In the genomic region with DNA sequence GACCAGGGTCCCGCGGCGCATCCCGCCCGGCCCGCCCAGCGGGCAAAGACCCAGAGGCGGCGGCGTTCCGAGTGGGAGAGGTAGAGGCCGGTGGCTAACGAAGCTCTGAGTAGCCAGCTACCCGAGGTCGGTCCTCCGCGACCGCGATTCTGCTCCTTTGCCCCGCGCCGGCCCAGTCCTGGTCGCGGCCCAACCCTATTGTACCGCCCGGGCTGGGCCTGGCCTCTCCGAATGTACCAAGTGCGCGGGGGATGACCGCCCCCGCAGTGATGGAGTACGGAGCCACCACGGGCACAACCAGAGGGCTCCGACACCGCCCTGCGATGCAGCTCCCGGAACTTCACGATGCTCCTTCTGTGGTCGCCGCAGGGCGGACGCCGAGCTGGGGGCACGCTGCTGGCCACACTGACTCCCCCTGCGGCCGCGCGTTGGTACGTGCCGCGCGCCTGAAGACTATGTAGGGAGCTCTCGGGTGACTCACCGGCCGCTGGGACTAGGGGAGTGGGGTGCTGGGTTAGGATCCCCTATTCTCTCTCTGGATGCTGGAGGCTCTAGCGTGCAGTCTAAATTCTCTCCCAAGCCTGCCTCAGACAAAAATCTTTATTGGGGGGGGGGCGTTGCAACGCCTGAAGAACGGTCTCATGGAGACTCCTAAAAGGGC, we compare ENCODE assay signal across 8 mouse cellular contexts. TPM values are rescaled to one million over a fixed set of nuclear protein-coding genes. Genes with fewer than 3 reads are reported as not detected.
A peak's percentile ranks its signal among the peaks of the same experiment; 100 is the strongest.
DNase-seq lines count a peak whose midpoint lies in the region; ATAC-seq lines count a peak whose summit lies in the region.

A gene (minus strand): TSS at position 213 of the 661 bp plus-strand sequence.

- H3K36me3 ChIP-seq in intestine, embryonic 14.5 days (ENCODE audit: control insufficient read depth, insufficient read depth, low read length), result no peaks in the 10 kb centered on the region

- H3K4me2 ChIP-seq in intestine, embryonic 14.5 days (ENCODE audit: low read length), result peak within 1 kb of the TSS; percentile 91

- H3K27ac ChIP-seq in intestine, embryonic 14.5 days (ENCODE audit: low read depth), result peak within 1 kb of the TSS; percentile 95

- ATAC-seq in intestine, embryonic 14.5 days (replicated peaks; ENCODE audit: low FRiP score, low TSS enrichment, low read depth), result peak; percentile 85
- ATAC-seq in megakaryocyte-erythroid progenitor cell, adult 5-6 weeks (replicated peaks; ENCODE audit: low FRiP score, low TSS enrichment, poor library complexity, severe bottlenecking), result peak; percentile 61

- peak within 1 kb of the TSS; percentile 92 for H3K4me3 ChIP-seq in intestine, embryonic 14.5 days (ENCODE audit: low read depth, low read length)

- DNase-seq in adrenal gland, adult (ENCODE audit: inconsistent age in 2 of 2, low spot score in 1 of 2), result peak; percentile 92 to 98
- peak; percentile 88 for DNase-seq in embryo, embryonic 10.5 days (ENCODE audit: low spot score)
- DNase-seq in gastrocnemius, postnatal 25 days, result peak; percentile 86
- DNase-seq in intestine, embryonic 14.5 days (ENCODE audit: low spot score), result peak; percentile 96
- peak; percentile 84 to 88 for DNase-seq in left cerebral cortex, postnatal 14 days (ENCODE audit: low spot score in 2 of 2)
- DNase-seq in right cerebral cortex, postnatal 14 days, result peak; percentile 85
- peak; percentile 85 for DNase-seq in urinary bladder, postnatal 25 days (ENCODE audit: low spot score)

- intact Hi-C loops in left cerebral cortex, postnatal 14 days (cut with DNase I), result no loop called here

- H3K27me3 ChIP-seq in intestine, embryonic 14.5 days (replicated peaks; ENCODE audit: control insufficient read depth, insufficient read depth, low read length), result no peaks in the 10 kb centered on the region

- WGBS in intestine, embryonic 14.5 days, result under 1% methylated on average over 59 of the region's 59 CpGs

- H3K9ac ChIP-seq in intestine, embryonic 14.5 days (ENCODE audit: low read length), result peak within 1 kb of the TSS; percentile 97

- peaks cover 71% of the 10 kb centered on the region for H3K4me1 ChIP-seq in intestine, embryonic 14.5 days (replicated peaks; ENCODE audit: control insufficient read depth, insufficient read depth, low read length)

- H3K9me3 ChIP-seq in intestine, embryonic 14.5 days (ENCODE audit: control insufficient read depth, low read length), result no peaks in the 10 kb centered on the region

RNA-seq across cellular contexts. Expression of the gene that starts here (rescaled TPM):
- 100 to 1,000 TPM; 166 to 187 TPM for total RNA-seq in gastrocnemius, postnatal 25 days (2021)
- 37.8 and 38.0 TPM in 2 replicates for polyA plus RNA-seq in intestine, embryonic 14.5 days (2014; fragmentation: Nextera tagmentation; extraction: Ambion mirVana)
- 100 to 1,000 TPM; 241 to 264 TPM for total RNA-seq in left cerebral cortex, postnatal 14 days (2021)
- total RNA-seq in megakaryocyte-erythroid progenitor cell, adult 5-6 weeks (2014; fragmentation: Nextera tagmentation), result 6.4 and 8.0 TPM in 2 replicates
- total RNA-seq in megakaryocyte-erythroid progenitor cell, adult 5-6 weeks (2017), result 13.2 and 14.5 TPM in 2 replicates

Comparison
In these comparisons a context has a peak if more than half of its experiments do, and no peak if none do; other contexts are left out.
1. Peak in every context shown above with its lines: DNase-seq, ATAC-seq, H3K4me3 ChIP-seq and H3K27ac ChIP-seq.
2. RNA of the gene that starts here (total RNA-seq): 241 to 264 TPM in left cerebral cortex, postnatal 14 days and 166 to 187 TPM in gastrocnemius, postnatal 25 days; 6.4 to 14.5 TPM in megakaryocyte-erythroid progenitor cell, adult 5-6 weeks; every median in the first group is over 10 times any median in the second.